ENCODE assay signal across 12 mouse cellular contexts in the genomic region with DNA sequence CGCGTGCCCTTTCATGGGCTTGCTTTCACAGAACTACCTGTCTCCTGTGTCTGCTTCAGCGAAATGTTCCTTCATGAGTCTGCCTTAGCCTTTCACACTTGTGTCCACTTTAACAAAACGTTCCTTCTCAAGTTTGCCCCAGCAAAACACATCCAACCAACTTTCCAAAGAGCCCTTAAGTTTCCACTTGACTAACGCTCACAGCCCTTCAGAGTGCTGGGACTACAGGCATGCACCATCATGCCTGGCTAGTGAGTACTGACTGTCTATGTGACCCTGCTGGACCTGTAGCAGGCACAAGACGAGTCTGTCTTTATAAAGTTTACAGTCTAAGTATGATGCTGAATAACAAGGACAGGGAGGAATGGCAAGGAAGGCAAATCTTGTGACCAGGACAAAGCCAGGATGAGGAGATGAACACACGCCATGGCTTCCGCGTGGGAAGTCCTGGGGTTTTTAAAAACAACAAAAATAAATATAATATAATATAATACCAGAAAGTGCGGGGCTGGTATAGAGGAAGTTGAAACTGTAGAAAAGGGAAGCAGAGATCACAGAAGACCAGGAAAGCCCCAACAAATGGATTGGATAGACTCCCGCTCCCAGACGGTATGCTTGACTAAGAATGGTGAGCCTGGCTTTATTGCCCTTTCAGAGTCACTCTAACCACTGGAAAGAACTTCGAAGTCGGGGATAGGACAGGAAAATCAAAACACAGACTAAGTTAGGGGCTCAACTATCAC.
DNase-seq lines count a peak whose midpoint lies in the region; ATAC-seq lines count a peak whose summit lies in the region.
"Had no signal": no experiment of that assay in that cellular context is flagged by ENCODE, and none has a peak within 500 bp of the region (broad histone marks: within the 10 kb centered on the region; RNA-seq: fewer than 3 reads in every experiment).

No protein-coding gene starts in this region.

- 86% methylated on average over 14 of the region's 14 CpGs for WGBS in heart, embryonic 11.5 days (ENCODE audit: insufficient replicate concordance)
- WGBS in neural tube, embryonic 12.5 days, result 82% methylated on average over 14 of the region's 14 CpGs

- ATAC-seq in heart, embryonic 11.5 days (replicated peaks; ENCODE audit: insufficient number of reproducible peaks, low FRiP score, low TSS enrichment), result no peak
- ATAC-seq in neural tube, embryonic 12.5 days (ENCODE audit: low FRiP score, low read depth), result no peak
- ATAC-seq: inflammation-experienced regulatory T-cells, adult 6 months had no signal

- DNase-seq in heart, adult 9 months (ENCODE audit: low spot score in 2 of 2), result no peak
- no peak for DNase-seq in neural tube, embryonic 10.5 days (ENCODE audit: extremely low spot score, low spot score)
- peak; percentile 82 for DNase-seq in lung, postnatal 36 days
- DNase-seq in splenic B cell, adult 2 months (ENCODE audit: low read depth, low spot score), result peak; percentile 25
- DNase-seq in frontal cortex, postnatal 25 days (ENCODE audit: low spot score in 2 of 2), result no peak
- DNase-seq in urinary bladder, adult 18-20 months (ENCODE audit: low spot score in 2 of 2), result no peak
- DNase-seq: layer of hippocampus, postnatal 36 days had no signal

- H3K9me3 ChIP-seq in heart, embryonic 11.5 days (replicated peaks; ENCODE audit: control insufficient read depth, low read length), result no peaks in the 10 kb centered on the region
- H3K9me3 ChIP-seq in neural tube, embryonic 12.5 days, result no peaks in the 10 kb centered on the region
- H3K9me3 ChIP-seq: forebrain, embryonic 12.5 days had no signal

- no peak overlapping the region for H3K4me2 ChIP-seq in heart, embryonic 11.5 days
- H3K4me2 ChIP-seq in neural tube, embryonic 12.5 days (replicated peaks), result peak overlapping the region; percentile 32; the same call in 1 of the 2 replicates
- H3K4me2 ChIP-seq: liver, embryonic 11.5 days had no signal

- no peak overlapping the region for H3K4me3 ChIP-seq in heart, embryonic 11.5 days (ENCODE audit: low read depth, low read length)
- H3K4me3 ChIP-seq in neural tube, embryonic 12.5 days, result no peak overlapping the region
- H3K4me3 ChIP-seq: forebrain, embryonic 12.5 days had no signal

- no peak overlapping the region for H3K9ac ChIP-seq in heart, embryonic 11.5 days (ENCODE audit: low read depth, low read length)
- no peak overlapping the region for H3K9ac ChIP-seq in neural tube, embryonic 12.5 days
- H3K9ac ChIP-seq: forebrain, embryonic 12.5 days had no signal

- peaks cover 8% of the 10 kb centered on the region for H3K4me1 ChIP-seq in heart, embryonic 11.5 days (ENCODE audit: control insufficient read depth, insufficient read depth, low read length)
- H3K4me1 ChIP-seq in neural tube, embryonic 12.5 days, result peaks cover 14% of the 10 kb centered on the region

- H3K36me3 ChIP-seq in heart, embryonic 11.5 days (ENCODE audit: control insufficient read depth, insufficient read depth, low read length), result no peaks in the 10 kb centered on the region
- H3K36me3 ChIP-seq in neural tube, embryonic 12.5 days, result no peaks in the 10 kb centered on the region
- H3K36me3 ChIP-seq in splenic B cell, adult 2 months (ENCODE audit: control insufficient read depth, insufficient read depth, low read length, poor library complexity, severe bottlenecking), result no peaks in the 10 kb centered on the region
- H3K36me3 ChIP-seq: forebrain, embryonic 12.5 days had no signal

- H3K27me3 ChIP-seq in heart, embryonic 11.5 days (ENCODE audit: control insufficient read depth, insufficient read depth, low read length), result no peaks in the 10 kb centered on the region
- H3K27me3 ChIP-seq in neural tube, embryonic 12.5 days (replicated peaks), result no peaks in the 10 kb centered on the region
- H3K27me3 ChIP-seq in splenic B cell, adult 2 months (ENCODE audit: control insufficient read depth, insufficient read depth, low read length, poor library complexity, severe bottlenecking), result no peaks in the 10 kb centered on the region
- H3K27me3 ChIP-seq: forebrain, embryonic 12.5 days had no signal

- peak overlapping the region; percentile 70 for H3K27ac ChIP-seq in heart, embryonic 11.5 days (ENCODE audit: low read depth, low read length)
- no peak overlapping the region for H3K27ac ChIP-seq in neural tube, embryonic 12.5 days

Comparison
In these comparisons a context has a peak if more than half of its experiments do, and no peak if none do; other contexts are left out.
1. DNase-seq: peak in lung, postnatal 36 days (single experiment) and splenic B cell, adult 2 months (single experiment); none in heart, adult 9 months (0 of 2), neural tube, embryonic 10.5 days (single experiment), frontal cortex, postnatal 25 days (0 of 2) and urinary bladder, adult 18-20 months (0 of 2).